Mouse (Mus musculus): ENCODE data around the gene Limch1. TPM values are rescaled to one million over a fixed set of nuclear protein-coding genes. Genes with fewer than 3 reads are reported as not detected.

The Limch1 gene
- total RNA-seq, 2 experiments from 2014 or later = not detected

DNA sequence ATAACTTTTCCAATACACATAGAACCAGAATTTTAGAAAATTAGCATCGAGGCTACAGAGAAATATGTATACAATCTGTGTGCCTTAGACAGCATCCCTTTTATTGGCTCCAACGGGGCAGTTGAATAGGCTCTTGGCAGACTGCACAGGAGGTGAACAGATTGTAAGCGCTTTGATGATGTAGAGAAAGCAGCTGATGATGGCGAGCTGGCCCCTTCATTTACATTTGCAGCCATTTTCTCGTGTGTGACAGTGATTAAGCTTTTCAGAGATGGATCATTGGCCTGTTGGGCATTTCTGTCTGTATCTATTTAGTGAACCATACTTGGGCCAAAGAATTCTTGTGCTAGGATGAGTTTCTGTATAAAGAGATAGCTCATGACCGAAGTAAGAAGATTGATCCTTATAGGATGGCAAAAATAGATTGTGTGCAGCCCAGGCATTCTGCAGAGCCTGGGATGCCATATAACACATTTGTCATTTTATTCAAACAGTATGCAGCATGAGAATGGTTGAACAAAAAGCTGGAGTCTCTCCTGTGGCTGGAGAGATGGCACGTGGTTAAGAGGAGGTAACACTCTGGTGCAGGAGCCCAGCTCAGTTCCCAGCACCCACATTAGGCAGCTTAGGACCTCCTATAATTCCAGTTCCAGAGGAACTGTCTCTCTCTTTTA is 208.5 kb downstream of the Limch1 start:
- no peak for ATAC-seq (replicated peaks; ENCODE audit: low FRiP score, poor library complexity, severe bottlenecking)

GRCm38 (mm10) chr5:66955245-66955644 is 209.6 kb downstream of the Limch1 start:
- no peak for ATAC-seq (replicated peaks; ENCODE audit: low FRiP score, poor library complexity, severe bottlenecking)

DNA sequence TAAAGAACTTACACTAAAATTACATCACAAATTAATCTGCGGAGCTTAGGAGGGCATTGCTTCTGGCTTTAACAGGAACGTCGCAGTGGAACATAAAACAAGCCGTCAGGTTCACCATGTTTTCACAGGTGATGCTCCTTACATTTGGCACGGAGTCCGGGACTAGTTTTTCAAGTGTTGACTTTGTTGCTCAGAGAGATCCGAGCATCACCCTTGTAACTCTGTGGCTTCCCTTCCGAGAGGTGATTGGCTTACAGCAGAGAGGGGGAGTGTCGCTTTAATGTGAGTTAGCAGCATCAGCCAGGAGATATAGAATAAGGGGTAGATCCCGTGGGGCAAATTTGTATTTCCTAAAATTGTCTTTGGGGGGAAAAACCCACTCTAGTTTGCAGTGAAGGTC is 212.0 kb downstream of the Limch1 start:
- no peak for ATAC-seq (replicated peaks; ENCODE audit: low FRiP score, poor library complexity, severe bottlenecking)

GRCm38 (mm10) chr5:66958118-66958517 is 212.5 kb downstream of the Limch1 start:
- no peak for ATAC-seq (replicated peaks; ENCODE audit: low FRiP score, poor library complexity, severe bottlenecking)

DNA sequence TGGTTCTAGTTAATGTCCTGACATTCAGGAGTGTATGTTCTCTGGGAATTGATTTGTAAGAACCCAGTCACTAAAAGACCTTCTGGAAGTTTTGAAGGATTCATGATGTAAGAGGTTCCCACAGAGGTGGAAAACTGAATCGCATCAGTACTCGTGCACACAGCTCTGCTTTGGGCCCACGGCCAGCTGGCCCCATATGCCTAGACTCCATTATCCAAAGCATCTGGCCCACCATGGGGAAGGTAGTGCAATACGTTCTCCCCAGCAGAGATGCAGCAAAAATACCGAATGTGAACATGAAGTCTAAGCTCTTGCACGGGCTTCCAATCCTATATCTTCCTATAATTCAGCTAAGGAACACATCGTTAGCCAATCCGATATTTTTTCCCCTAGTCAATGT is 214.3 kb downstream of the Limch1 start:
- no peak for ATAC-seq (replicated peaks; ENCODE audit: low FRiP score, poor library complexity, severe bottlenecking)

- no peak for ATAC-seq (replicated peaks; ENCODE audit: low FRiP score, poor library complexity, severe bottlenecking)
These were observed 219.8 kb downstream of the Limch1 start for GRCm38 (mm10) chr5:66965442-66965841.

- no peak for ATAC-seq (replicated peaks; ENCODE audit: low FRiP score, poor library complexity, severe bottlenecking)
These were observed 221.5 kb downstream of the Limch1 start for GRCm38 (mm10) chr5:66967147-66967546.

DNA sequence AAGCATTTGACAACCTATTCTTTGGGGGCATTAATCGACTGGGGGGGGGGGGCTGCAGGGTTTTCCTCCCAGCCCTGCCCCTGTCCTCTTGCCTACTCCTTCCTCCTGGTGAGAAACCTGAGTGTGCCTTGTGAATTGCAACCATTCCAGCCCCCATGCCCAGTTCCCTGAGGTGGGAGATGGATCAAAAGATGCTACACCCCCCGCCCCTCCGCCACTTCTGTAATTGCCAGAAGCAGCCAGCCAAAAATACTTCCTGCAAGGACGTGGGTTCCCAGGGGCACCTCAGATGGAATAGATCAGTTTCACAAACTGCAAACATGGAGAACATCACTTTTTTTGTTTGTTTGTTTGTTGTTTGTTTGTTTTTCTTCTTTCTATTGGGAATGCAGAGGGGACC is 222.0 kb downstream of the Limch1 start:
- ATAC-seq (replicated peaks; ENCODE audit: low FRiP score, poor library complexity, severe bottlenecking) = no peak

DNA sequence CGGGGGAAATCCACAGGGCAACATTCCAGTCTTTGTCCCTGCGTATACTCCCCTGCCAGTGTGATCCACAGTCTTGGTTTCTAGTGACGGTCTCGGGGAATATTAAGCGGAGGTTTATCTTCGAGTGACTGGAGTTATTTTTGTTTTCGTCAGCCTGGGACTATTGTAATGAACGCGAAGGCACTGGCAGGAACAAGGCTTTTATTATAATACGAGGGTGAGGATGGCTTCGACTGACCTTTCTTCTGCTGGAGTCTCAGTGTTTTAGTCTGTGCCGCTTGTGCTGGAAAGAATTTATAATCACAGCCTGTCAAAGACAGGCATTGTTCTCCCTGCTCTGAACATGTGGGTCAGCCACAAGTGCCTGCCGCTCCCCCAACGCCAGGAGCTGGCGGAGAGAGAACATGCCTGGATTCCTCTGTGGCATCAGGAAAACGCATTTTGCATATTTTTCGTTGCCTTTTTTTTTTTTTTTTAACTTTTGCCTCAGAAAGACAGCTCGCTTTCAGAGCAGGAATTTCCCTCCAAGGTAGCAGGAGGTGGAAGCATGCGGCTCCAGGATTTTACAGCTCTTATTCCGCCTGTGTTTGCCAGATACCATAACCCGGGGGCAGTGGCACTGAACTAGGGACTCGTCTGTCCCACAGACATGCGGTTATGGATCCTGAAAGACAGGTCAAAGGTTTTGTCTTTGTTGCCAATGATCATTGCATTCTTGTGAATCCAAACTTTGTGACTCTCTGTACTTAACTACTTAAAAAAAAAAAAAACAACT is 222.6 kb downstream of the Limch1 start:
- no peak for ATAC-seq (replicated peaks; ENCODE audit: low FRiP score, poor library complexity, severe bottlenecking)

DNA sequence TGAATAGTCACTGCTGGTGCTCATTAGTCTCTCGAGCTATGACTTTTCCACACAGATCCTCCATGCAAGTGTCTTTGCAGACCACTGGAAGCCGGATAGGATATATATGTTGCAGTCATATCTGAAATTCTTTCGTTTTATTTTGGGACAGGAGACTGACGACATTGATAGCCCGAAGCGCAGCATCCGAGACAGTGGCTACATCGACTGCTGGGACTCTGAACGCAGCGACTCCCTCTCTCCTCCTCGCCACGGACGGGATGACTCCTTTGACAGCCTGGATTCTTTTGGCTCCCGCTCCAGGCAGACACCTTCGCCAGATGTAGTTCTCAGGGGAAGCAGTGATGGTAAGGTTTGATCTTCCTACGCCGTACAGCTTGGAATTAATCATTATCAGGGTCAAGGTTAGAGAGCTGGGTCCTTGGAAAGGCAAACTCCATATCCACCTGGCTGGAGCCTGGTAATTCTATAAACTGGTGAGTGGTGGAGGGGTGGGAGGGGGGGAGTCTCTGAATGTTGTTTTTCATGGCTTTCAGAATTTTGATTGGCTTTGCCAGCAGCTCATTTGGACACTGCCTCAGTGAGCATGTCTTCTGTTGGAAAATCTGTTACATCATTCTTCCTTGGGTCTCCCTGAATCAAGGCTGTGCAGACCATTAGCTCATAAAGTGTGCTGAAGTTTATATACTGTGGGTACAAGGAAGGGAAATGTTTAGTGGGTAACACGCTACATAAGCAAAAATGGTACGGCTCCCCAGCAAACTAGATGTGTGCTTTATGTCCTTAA is 223.5 kb downstream of the Limch1 start:
- no peak for ATAC-seq (replicated peaks; ENCODE audit: low FRiP score, poor library complexity, severe bottlenecking)

- no peak for ATAC-seq (replicated peaks; ENCODE audit: low FRiP score, poor library complexity, severe bottlenecking)
These were observed 230.0 kb downstream of the Limch1 start for GRCm38 (mm10) chr5:66975621-66976020.

DNA sequence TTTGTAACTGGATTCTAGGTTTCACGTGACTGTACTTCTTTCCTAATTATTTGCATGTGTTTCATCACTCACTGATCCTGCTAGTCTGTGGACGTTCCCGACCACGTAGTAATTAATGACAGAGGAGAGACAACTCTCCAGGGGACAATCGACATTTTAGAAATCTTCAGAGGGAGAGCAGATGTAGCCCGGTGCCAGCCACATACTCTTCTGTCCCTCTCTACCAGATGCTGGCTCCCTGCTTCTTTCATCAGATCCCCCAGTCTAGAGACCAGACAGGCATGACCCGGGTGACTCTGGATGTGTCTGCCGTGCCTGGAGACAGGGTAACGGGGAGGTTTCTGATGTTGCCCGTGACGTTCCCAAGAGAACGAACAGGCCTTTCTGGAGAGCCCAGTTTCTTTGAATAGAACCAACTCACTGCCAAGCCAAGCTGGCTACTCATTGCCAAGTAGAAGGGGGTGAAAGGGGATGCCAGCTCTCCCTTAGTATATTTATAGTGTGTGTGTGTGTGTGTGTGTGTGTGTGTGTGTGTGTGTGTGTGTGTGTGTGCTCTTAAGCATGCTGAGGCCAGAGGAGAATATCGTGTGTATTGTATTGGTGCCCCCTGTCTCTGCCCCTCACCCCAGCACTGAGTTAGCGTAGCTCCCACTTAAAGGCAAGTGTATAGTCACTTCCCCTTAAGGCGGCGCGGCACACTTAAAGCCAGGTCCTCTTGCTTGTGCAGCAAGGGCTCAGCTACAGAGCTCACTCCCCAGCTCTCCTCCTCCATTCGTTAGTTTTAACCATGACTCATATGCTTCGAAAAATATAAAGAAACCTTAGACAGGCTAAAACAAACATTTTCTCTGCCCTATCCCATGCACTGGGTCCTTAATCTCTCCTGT is 233.9 kb downstream of the Limch1 start:
- no peak for ATAC-seq (replicated peaks; ENCODE audit: low FRiP score, poor library complexity, severe bottlenecking)

- no peak for ATAC-seq (replicated peaks; ENCODE audit: low FRiP score, poor library complexity, severe bottlenecking)
These were observed 235.2 kb downstream of the Limch1 start for GRCm38 (mm10) chr5:66980862-66981261.

DNA sequence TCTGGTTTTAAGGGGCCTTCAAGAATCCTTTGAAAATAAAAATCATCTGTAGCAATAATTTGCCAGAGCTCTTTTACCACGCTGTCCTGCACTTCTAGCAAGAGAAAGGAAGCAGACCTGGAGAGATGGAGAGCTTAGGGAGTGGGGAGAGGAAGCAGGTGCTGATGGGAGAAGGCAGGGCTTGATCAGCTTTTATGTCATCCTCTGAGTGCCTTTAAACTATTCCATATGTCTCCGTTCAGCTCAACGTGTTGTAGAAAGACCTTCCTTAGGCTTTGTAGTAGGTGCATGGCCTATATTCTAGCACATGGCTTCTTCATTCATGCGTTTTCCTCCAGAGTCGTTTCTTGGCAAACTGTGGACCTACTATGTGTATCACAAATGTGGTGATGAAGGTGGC is 237.5 kb downstream of the Limch1 start:
- ATAC-seq (replicated peaks; ENCODE audit: low FRiP score, poor library complexity, severe bottlenecking) = no peak

GRCm38 (mm10) chr5:66988926-66989325 is 243.3 kb downstream of the Limch1 start:
- no peak for ATAC-seq (replicated peaks; ENCODE audit: low FRiP score, poor library complexity, severe bottlenecking)

GRCm38 (mm10) chr5:66989531-66989930 is 243.9 kb downstream of the Limch1 start:
- ATAC-seq (replicated peaks; ENCODE audit: low FRiP score, poor library complexity, severe bottlenecking) = no peak

DNA sequence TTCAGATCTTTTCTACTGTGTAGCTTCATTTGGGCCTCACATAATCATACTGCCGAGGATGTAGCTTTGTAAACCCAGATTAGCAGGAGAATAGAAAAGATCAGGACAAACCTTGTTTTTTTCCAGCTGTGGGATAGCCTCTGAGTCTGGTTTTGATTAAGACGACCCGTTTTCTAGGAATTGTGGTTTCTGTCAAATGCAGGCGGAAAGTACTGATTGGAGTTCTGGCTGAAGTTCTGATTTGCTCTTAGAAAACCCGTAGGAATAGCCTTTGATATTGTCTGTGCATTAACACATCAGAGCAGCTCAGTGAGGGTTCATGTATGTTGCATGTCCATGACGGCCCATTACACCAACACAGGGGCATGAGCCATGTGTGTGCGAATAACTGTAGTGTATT is 246.8 kb downstream of the Limch1 start:
- no peak for ATAC-seq (replicated peaks; ENCODE audit: low FRiP score, poor library complexity, severe bottlenecking)

DNA sequence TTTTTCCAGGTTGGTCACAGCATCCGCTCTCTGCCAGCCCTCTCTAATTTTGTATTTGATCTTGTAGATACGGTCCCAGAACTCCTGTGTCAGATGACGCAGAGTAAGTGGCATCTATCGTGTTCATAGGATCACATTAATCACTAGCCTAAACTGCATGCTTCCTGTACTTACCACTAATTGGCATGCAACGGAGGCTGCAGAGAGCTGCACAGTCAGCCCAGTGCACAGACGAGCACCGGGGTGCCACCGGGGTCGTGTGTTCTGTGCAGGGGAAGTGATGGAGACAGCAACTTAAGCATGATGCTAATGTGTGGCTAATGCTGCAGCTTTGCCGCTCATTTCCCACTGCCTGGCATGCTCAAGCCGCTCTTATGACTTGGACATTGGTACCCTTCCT is 247.4 kb downstream of the Limch1 start:
- ATAC-seq (replicated peaks; ENCODE audit: low FRiP score, poor library complexity, severe bottlenecking) = no peak

DNA sequence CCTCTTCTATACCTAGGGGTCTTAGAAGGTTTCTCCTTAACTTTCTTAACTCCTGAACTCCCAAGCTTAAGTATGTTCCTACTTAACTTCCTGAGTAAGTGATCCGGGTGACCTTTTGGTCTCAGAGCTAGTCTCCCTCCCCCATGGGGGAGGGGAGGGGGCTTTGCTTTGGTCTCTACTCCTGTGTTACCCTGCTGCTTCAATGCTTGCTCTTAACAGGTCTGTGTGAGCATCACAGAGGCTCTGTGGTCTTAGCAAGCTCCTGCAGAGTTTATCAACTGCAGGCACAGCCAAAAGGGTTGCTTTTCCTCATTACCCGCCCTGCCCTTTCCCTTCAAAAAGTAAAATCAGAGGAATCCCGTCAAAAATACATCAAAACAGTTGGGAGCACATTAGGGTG is 250.5 kb downstream of the Limch1 start:
- no peak for ATAC-seq (replicated peaks; ENCODE audit: low FRiP score, poor library complexity, severe bottlenecking)

Measured in erythroblast, adult 5-6 weeks (primary cell).